Mouse (Mus musculus): ENCODE measurements around the gene Nle1. TPM values are rescaled to one million over a fixed set of nuclear protein-coding genes. Genes with fewer than 3 reads are reported as not detected.

The Nle1 gene
- 3.8 and 10.3 TPM in 2 replicates for polyA plus RNA-seq (2012; ENCODE audit: insufficient read depth, insufficient read length, missing spikeins)

GRCm38 (mm10) chr11:82907651-82908607 is at the start of gene Nle1:
Gene Nle1, minus strand, starts transcription at chr11:82908411.
- H3K27ac ChIP-seq (ENCODE audit: insufficient read depth, low read depth, low read length), result no peak within 1 kb of the TSS
- peak within 1 kb of the TSS; percentile 88 for H3K4me3 ChIP-seq (ENCODE audit: insufficient read depth, low read length)
- TF ChIP-seq POLR2A (IDR thresholded peaks at IDR 0.05; ENCODE audit: borderline replicate concordance, low read depth, low read length) (no peak), CTCF (IDR thresholded peaks at IDR 0.05; ENCODE audit: low read depth, low read length) (peak; percentile 50; the same call in 1 of the 2 replicates)
- peaks cover 13% of the 10 kb centered on the region for H3K4me1 ChIP-seq (ENCODE audit: control insufficient read depth, insufficient read depth, low read length)

GRCm38 (mm10) chr11:82956925-82957324 is 48.7 kb upstream of the Nle1 start:
- no peak overlapping the region for H3K4me3 ChIP-seq (ENCODE audit: insufficient read depth, low read length)
- H3K27ac ChIP-seq (ENCODE audit: insufficient read depth, low read depth, low read length), result no peak overlapping the region
- no peak for TF ChIP-seq CTCF (IDR thresholded peaks at IDR 0.05; ENCODE audit: low read depth, low read length)
- TF ChIP-seq POLR2A (IDR thresholded peaks at IDR 0.05; ENCODE audit: borderline replicate concordance, low read depth, low read length), result no peak

GRCm38 (mm10) chr11:82954631-82955030 is 46.4 kb upstream of the Nle1 start:
- Histone ChIP-seq H3K4me3 (ENCODE audit: insufficient read depth, low read length) (no peak overlapping the region), H3K4me1 (ENCODE audit: control insufficient read depth, insufficient read depth, low read length) (peaks cover 17% of the 10 kb centered on the region), H3K27ac (ENCODE audit: insufficient read depth, low read depth, low read length) (no peak overlapping the region)
- no peak for TF ChIP-seq POLR2A (IDR thresholded peaks at IDR 0.05; ENCODE audit: borderline replicate concordance, low read depth, low read length)
- no peak for TF ChIP-seq CTCF (IDR thresholded peaks at IDR 0.05; ENCODE audit: low read depth, low read length)

More at GRCm38 (mm10) chr11:82956925-82957324, 48.7 kb upstream of the Nle1 start:
- H3K4me1 ChIP-seq (ENCODE audit: control insufficient read depth, insufficient read depth, low read length), result peaks cover 18% of the 10 kb centered on the region

- peaks cover 17% of the 10 kb centered on the region for H3K4me1 ChIP-seq (ENCODE audit: control insufficient read depth, insufficient read depth, low read length)
- H3K27ac ChIP-seq (ENCODE audit: insufficient read depth, low read depth, low read length), result peak overlapping the region; percentile 66
- no peak for TF ChIP-seq CTCF (IDR thresholded peaks at IDR 0.05; ENCODE audit: low read depth, low read length)
- no peak for TF ChIP-seq POLR2A (IDR thresholded peaks at IDR 0.05; ENCODE audit: borderline replicate concordance, low read depth, low read length)
- H3K4me3 ChIP-seq (ENCODE audit: insufficient read depth, low read length), result peak overlapping the region; percentile 58
Observed at GRCm38 (mm10) chr11:82952612-82953542, 44.7 kb upstream of the Nle1 start.

GRCm38 (mm10) chr11:82951865-82952611 is 43.8 kb upstream of the Nle1 start:
- Histone ChIP-seq H3K4me1 (ENCODE audit: control insufficient read depth, insufficient read depth, low read length) (peaks cover 17% of the 10 kb centered on the region), H3K4me3 (ENCODE audit: insufficient read depth, low read length) (peak overlapping the region; percentile 58), H3K27ac (ENCODE audit: insufficient read depth, low read depth, low read length) (peak overlapping the region; percentile 66)
- no peak for TF ChIP-seq CTCF (IDR thresholded peaks at IDR 0.05; ENCODE audit: low read depth, low read length)
- TF ChIP-seq POLR2A (IDR thresholded peaks at IDR 0.05; ENCODE audit: borderline replicate concordance, low read depth, low read length), result no peak

- H3K4me3 ChIP-seq (ENCODE audit: insufficient read depth, low read length), result peak within 1 kb of the TSS; percentile 58
- H3K4me1 ChIP-seq (ENCODE audit: control insufficient read depth, insufficient read depth, low read length), result peaks cover 17% of the 10 kb centered on the region
- peak within 1 kb of the TSS; percentile 66 for H3K27ac ChIP-seq (ENCODE audit: insufficient read depth, low read depth, low read length)
- no peak for TF ChIP-seq CTCF (IDR thresholded peaks at IDR 0.05; ENCODE audit: low read depth, low read length)
- TF ChIP-seq POLR2A (IDR thresholded peaks at IDR 0.05; ENCODE audit: borderline replicate concordance, low read depth, low read length), result no peak
Observed at GRCm38 (mm10) chr11:82950736-82951481, 42.7 kb upstream of the Nle1 start, which contains the start of gene Slfn5. Gene Slfn5, plus strand, starts transcription at chr11:82951349.

- Histone ChIP-seq H3K4me3 (ENCODE audit: insufficient read depth, low read length) (no peak overlapping the region), H3K4me1 (ENCODE audit: control insufficient read depth, insufficient read depth, low read length) (peaks cover 9% of the 10 kb centered on the region), H3K27ac (ENCODE audit: insufficient read depth, low read depth, low read length) (no peak overlapping the region)
- no peak for TF ChIP-seq CTCF (IDR thresholded peaks at IDR 0.05; ENCODE audit: low read depth, low read length)
- no peak for TF ChIP-seq POLR2A (IDR thresholded peaks at IDR 0.05; ENCODE audit: borderline replicate concordance, low read depth, low read length)
Observed at GRCm38 (mm10) chr11:82949036-82949435, 40.8 kb upstream of the Nle1 start.

- Histone ChIP-seq H3K27ac (ENCODE audit: insufficient read depth, low read depth, low read length) (no peak overlapping the region), H3K4me3 (ENCODE audit: insufficient read depth, low read length) (no peak overlapping the region), H3K4me1 (ENCODE audit: control insufficient read depth, insufficient read depth, low read length) (no peaks in the 10 kb centered on the region)
- TF ChIP-seq CTCF (IDR thresholded peaks at IDR 0.05; ENCODE audit: low read depth, low read length) (no peak), POLR2A (IDR thresholded peaks at IDR 0.05; ENCODE audit: borderline replicate concordance, low read depth, low read length) (no peak)
Observed at GRCm38 (mm10) chr11:82947457-82947856, 39.2 kb upstream of the Nle1 start.

Measured in bone marrow macrophage, adult 2 months (primary cell).